Mouse (Mus musculus) right cerebral cortex, adult 2 months (tissue): ENCODE results near the gene Tent2.
A peak's percentile ranks its signal among the peaks of the same experiment; 100 is the strongest.
"Not testable (repeated sequence)": the region's sequence is repeated elsewhere in the genome, so short reads cannot be mapped to it uniquely, and the experiment has no call there.

Source experiments
- DNase-seq, 2 experiments: peaks; one replicate each; pipeline ENCODE4 v3.0.0; 2021 to 2022; ENCODE audit warnings: low spot score in 2 of 2

Gene Tent2

DNA sequence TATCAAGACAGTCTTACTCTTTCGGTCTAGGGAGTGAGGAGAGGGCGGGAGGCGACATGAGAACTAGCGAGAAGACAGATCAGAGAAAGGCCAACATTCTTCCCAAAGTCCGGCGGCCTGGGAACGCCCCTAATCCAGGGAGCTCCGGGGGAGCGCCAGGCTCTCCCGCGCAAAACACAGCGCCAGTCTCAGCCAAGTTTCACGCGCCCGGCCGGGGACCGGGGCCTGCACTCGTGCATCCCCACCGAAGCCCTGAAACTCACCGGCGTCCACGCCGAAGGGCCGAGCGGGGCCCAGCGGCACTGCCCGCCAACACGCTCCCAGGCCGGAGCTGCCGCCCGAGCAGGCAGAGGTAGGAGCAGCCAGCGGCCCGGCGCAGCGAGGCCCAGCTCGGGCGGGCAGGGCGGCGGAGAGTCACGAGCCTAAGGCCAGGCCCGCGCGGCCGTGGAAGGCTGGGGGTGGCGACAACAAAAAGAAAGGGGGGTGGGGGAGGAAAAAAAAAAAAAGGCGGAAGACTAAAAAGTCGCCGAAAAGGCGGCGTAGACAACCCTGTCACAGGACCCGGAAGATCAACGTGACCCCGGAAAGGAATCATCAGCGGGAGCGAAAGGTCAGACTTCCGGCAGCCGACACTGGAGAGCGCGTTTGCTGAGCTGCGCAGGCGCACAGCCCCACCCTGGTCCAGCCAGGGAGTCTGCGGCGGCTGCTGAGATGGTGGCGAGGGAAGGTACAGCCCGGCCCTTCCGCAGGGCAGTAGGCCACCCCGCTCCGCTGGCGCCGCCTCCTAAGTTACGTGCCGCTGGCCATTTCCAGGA, at the start of gene Tent2:
Gene Tent2, minus strand, starts transcription at position 555 of the 815 bp plus-strand sequence.
- DNase-seq, result peak; percentile 91 to 96

DNA sequence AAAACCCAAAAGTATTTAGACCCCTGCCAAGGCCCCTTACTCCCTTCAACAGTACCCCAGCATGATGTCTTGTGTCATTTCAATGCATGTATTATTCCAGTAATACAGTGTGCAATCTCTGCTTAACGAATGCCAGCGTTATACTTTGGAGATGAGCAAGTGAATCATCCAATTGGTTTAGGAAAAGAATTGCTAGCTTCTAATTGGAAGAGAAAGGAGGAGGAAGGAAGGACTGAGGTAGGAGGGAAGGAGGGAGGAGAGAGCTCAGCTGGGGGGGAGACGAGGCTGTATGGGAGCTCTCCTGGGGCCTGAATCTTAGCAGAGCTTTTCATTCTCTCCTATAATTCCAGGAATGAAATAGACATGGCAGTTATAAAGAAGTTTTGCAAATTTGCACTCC, 49.0 kb upstream of the Tent2 start:
- DNase-seq, result no peak

DNA sequence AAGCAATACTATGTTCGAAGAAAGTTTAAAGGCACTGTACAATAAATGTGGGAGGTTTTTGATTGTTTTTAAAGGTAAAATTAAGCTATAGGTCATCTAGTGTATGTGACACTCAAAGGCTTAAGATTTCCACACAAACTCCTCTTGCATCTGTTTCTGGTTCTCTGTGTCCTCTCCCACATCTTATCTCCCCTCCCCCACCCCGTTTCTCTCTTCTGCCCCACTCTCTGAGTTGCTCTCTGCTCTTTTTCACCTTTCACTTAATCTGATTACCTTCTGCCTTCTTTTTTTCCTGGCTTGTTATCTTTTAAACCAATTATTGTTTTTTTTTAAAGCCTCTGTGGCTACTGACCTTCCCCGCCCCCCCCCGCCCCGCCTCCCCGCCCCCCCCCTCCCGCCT, 47.4 kb upstream of the Tent2 start:
- no peak for DNase-seq

DNA sequence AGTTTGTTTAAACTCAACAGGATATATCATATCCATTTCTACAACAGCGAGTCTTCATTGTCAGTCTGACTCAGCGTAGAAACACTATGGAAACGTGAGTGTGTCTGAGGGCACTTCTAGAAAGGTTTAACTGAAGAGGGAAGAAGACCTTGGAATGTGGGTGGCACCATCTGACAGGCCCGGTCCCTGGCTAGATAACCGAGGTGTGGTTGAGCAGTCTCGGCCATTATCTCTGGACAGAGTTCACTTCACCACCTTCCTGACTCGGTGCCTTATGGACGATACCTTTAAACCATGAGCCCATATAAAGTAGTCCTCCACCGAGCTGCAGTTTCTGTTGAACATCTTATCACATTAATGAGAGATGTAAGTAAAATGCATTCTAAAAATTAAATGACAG, 46.9 kb upstream of the Tent2 start:
- no peak for DNase-seq

DNA sequence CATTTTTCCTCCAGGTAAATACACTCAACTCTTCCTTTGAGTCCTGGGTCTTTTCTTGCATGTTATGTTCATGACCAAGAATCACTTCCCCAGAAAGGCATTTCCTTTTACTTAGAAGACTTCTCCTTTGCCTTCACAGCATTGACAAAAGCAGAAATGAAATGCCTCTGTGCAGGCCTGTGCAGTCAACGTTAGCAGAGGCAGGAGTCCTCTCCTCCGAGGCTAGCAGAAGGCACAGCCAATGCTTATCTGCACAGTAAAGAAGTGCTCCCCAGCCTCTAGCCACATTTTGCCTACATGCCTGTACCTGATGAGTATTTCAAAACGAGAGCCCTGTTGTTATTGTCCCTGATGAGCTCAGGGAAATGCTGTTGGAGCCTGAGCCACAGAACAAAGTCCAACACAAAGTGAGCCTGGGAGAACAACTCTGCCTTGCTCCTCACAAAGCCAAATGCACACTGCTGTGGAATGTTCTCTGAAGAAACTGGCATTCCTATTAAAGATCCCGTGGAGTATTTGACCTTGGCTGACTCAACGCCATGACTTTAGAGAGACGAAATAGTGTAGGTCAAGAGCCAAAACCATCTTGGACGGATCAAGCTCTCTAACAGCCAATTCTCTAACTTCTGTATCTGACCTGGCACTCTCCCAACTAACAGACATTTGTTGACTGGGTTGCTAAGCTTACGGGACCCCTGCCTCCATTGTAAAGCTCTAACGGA, 45.7 kb upstream of the Tent2 start:
- DNase-seq, result no peak

DNA sequence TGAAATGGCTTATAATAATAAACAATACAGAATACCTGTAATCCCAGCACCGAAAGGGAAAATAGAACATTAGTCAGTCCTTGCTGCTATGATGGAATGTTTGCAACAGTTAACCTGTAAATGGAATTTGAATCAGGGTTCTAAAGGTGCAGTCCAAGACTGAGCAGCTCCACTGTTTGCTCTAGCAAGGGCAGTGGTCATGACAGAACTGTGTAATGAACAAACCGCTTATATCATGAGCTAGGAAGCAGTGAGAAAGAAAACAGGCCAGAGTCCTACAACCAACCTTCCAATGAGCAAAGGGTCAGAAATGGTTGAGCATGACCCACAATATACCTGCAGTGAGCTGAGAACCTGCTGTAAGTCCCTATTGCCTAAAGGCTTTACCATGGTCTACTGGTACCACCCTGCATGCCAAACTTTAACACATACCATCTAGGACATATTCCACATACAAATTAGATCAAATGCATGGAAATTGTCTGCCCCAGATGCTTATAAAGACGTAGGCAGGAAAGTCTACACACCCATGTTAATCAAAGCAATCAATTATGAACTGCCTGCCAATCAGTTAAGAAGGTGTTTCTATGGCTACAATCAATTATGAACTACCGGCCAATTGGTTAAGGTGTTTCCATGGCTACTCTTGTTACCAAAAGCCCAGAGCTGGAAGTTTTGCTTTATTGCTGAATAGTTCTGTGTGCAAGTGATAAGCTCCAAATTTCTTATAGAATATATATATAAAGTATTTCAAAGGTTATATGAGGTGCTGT, 42.3 kb upstream of the Tent2 start:
- DNase-seq, result no peak

DNA sequence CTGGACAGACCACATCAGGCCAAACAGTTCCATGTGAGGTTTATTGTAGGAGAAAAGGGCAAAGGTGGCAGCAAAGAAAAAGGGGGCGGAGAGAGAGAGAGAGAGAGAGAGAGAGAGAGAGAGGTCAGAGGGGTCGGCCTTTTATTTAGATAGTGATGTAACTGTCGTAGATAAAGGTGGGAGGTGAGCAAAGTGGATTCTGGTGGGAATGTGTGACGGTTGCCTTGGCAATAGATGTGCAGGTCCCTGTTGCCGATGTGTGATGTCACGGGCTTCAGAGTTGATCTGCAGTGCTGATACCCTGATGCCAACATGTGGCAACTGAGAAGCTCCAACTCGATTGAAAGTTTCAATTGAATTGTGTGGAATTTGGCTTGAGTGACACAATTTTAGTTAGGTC, 40.1 kb upstream of the Tent2 start:
- no peak for DNase-seq

DNA sequence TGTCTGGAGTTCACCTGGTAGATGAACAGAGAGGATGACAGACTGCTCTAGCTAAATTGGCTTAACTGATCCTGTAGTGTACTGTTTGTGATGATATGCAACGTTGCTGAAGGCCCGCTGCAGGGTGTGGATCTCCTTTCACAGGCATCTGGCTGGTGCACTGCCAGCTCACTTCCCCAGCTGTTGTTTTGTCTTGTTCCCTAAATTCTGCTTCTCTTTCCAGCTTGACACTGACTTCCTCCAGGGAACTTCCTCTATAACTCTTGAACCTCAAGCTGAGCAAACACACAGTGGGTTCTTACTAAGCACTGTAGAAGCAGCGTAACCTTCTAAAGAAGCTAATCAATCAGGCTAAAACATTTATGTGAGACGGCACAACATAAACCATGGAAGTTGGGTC, 38.8 kb upstream of the Tent2 start:
- DNase-seq, result no peak

DNA sequence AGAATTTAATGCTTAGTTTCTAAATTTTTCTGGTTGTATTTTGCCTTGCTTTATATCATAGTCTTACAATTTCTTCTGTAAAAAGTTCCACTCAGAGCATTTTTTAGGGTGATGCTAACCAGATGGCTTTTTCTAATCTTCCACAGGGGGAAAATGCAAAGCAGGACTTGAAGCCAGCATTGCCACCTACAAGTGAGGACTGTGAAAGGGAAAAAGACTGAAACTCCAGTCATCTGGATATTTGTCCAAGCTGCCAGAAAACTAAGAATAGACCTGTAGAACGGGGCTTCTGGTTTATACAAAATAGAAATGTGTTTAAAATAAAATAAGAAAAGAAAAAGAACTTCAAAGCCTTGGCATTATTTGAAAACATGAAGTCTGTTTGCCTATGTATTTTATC, 19.6 kb upstream of the Tent2 start:
- peak; percentile 15 to 40 for DNase-seq

DNA sequence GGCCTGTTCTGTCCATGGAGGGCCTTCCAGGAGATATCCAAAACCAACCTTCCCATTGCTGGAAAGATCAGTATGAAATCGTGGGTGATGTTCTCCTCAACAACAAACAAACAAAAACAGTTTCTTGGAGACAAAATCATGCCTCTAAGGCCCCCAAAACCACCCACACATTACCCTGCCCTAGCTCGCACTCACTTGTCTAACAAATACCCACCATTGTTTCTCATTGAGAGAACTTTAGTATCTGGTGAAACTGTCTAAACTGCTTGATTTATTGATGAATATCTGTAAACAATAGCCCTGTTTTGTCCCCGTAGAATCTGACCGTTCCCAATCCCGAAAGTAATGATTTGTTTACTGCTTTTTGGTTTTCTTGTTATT, 451 bp upstream of the Tent2 start:
- DNase-seq, result no peak

DNA sequence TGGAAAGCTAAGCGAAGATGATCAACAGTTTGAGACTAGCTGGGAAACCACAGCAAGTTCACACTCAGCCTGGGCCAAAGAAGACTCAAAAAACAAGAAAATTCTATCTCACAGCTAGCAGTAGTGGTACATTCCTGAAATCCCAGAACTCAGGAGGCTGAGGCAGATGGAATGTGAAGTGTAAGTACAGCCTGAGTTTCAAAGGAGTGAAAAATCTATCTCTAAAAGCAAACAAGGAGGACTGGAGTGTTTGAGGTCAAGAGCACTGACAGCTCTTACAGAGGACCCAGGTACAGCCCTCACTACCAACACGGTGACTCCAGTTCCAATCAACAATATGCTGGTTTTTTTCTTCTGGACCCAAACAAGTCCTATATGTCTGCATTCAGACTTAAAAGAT, 2.8 kb downstream of the Tent2 start:
- DNase-seq, result no peak

DNA sequence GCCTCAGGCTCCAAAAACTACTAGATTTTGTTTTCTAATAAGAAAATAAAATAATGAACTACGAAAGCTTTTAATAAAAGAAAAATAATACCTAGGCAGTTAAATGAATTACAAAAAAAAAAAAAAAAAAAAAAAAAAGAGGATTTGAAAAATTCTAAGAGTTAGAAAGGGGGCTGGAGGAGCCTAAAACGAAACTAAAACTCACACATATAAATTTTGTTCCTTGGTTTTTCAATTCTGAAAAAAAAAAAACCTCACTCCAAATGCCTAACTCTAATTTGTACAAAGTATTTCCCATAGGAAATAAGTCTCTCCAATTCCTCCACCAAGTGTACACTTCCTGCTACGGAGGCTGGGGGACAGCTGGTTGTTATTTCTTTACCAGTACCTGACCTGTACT, 3.4 kb downstream of the Tent2 start:
- no peak for DNase-seq

DNA sequence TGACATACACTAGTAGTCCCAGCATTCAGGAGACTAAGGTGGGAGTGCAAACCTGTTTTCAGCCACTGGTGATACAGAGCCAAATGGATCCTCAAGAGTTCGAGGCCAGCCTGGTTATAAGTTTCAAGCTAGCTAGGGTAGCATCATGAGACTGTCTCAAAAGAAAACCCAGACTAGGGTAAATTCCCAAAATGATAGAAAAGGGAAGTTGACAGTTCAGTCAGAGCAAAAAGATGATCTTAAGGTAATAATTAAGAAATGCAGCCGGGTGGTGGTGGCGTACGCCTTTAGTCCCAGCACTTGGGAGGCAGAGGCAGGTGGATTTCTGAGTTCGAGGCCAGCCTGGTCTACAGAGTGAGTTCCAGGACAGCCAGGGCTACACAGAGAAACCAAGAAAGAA, 4.4 kb downstream of the Tent2 start:
- DNase-seq, result not testable (repeated sequence)

DNA sequence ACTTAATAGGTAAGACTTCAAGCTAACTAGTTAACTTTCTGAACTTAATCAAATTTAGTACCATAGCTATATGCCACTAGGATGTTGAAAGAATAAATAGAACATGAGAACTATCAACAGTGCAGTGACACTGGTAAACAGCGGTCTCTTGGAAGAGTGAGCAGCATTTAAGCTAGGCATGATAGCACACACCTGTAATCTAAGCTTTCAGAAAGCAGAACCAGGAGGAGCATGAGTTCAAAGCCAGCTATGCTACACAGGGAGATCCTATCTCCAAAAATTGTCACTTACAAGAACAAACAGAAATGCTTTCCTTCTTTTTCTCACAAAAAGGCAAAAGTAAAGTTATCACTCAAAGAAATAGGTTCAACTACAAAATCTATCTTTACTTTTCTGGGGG, 11.8 kb downstream of the Tent2 start:
- no peak for DNase-seq

DNA sequence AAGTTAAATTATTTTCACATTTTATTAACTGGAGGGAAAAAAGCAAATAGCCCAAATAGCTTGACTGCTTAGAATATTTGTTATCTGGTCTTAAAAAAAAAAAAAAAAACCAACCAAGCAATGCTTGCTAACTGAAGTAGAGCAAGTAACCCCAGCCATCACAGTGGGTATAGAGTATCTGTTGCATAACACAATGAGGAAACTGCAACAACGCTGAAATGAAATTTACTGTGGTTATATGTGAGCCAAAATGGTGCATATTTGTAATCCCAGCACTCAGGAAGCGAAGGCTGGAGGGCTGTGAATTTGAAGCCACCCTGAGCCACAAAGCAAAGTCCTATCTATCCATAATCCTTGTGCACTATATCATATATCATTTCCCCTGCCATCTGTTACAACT, 12.7 kb downstream of the Tent2 start:
- no peak for DNase-seq

DNA sequence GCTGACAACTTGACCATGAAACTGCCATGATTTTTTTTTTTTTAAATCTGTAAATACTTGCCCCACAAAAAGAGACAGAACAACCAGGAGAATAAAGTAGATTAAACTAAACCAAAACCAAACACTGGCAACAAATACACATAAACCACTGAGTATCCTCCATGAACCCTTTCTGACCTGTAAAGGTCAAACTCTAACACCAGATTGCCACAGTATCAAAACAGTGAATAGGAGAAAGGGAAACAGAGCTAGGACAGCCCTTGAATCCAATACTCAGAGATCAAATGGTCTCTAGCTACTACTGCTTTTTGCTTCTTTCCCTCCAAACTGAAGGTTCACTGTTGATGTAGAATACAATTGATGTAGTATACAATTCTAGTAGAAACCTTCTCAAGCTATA, 14.6 kb downstream of the Tent2 start:
- DNase-seq, result no peak

DNA sequence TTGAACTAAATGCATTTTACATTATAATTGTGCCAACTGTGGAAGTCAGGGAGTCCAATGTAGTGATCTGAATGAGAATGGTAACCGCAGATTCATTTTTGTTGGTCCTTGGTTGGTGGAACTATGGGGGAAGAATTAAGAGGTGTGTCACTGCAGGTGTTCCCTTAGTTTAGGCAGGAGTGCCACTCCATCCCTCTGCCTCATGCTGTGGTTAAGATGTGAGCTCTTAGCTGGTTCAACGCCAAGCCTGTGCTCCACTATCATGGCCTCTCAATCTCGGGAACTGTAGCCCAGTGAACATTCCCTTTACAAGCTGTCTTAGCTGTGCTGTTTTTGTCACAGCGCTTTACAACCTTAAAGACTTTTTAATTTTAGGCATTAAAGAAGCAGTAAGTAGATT, 28.9 kb downstream of the Tent2 start:
- no peak for DNase-seq

DNA sequence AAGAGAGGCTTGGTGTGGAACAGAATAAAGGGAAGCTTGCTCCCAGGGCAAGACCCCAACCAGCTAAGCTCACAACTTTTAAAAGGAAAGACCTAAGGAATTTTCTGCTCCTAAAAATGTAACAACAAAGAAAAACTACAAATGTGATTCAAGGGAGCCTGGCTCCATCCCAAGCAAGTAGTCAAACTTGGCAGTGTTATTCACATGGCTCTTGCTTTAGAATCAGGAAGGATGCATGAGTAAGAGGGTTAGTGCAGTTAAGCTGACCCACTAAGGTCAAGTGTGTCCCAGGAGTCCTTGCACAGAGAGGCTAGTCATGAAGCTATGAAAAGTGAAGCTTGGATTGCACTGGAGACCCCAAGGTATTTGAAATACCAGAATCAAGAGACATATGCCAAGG, 29.7 kb downstream of the Tent2 start:
- DNase-seq, result no peak

DNA sequence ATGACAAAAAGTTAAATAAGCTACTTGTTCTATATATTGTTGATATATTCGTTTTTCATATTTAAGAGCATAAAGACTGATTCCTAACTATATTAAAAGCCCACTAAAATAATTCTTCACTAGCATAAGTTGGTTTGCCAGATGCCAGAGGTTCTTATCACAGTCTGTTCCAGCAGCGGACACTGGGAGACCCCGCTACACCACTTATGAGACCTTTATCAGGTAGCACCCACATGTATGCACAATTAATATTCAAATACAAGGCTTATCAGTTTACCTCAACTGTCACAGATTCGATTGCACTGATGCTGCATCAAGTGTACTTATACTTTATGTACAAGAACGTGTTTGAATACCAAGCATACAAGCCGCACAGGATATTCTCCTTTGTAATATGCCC, 33.9 kb downstream of the Tent2 start:
- no peak for DNase-seq

DNA sequence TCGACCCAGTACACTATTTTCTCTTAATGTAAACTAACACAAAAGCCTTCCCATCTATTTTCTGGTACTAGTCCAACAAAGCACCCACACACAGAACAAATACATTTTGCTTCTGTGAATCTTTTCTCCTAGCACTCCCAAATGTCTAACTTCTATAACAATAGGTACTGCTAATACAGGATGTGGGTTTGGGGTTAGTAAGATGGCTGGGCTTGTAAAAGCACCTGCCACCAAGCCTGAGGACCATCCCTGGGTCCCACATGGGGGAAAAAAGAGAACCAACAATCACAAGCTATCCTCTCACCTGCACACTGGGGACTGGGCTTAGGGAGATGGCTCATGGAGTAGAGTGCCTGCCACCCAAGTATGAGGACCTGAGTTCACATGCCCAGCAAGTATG, 38.9 kb downstream of the Tent2 start:
- DNase-seq, result no peak

DNA sequence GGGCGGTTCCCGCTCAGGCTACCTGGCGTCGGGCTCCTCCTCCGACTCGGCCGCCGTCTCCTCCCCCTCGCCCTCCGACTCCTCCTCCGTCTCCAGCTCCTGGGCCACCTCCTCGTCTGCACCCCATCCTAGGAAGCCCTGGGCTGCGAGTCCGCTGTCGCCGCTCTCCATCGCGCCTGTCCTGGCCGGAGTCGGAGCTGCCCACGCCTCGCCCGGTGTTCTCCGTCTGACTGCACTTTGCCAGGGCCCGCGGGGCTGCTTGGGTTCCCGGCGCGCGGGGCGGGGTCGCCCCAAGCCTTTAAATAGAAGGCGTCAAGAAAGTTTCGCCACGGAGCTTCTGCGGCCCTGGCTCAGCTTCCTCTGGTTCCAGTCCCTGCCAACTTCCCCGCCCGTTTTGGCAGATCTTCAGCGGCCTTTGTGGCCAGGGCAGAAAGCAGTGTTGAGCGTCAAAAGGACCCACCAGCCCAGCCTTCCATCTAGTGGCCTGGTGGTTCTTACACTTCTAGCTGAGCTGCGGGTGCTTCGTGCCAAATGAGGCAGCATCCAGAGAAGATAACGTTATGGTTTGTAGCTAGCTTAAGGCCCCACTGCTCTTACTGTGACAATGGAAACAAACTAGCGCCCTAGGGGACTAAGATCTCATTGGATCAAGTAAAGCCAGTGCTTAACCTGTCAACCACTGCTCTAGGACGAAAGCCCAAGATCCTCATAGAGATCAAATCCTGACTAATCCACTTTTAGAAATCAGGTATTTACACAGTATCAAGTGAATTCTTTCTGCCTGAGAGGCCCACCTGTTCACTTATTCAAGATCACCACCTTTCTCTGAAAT, 47.6 kb downstream of the Tent2 start, which contains the start of gene Cmya5:
Gene Cmya5, minus strand, starts transcription at position 389 of the 832 bp plus-strand sequence.
- DNase-seq, result peak; percentile 76 to 82

DNA sequence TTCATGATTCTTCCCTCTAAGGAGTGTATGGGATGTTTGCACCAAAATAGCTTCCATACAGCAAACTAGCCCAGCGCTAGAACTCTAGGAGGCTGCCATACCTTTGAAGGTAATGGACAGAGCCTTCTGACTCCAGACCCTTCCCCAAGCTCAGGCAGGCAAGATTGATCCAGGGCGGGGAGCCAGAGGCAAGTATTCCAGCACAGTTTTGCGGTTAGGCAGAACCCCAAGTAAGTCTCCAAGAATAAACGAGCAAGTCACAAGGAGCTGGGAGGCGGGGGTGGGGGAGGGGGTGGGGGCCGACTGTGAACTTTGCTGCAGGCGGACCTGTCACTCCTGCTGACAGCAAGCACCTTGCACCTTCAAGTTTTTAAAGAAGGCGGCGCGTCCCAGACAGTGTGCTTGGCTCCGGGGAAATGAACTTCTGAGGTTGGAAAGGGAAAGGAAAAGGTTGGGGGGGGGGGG, 48.3 kb downstream of the Tent2 start:
- DNase-seq, result no peak
